ENCODE assay signal across 20 mouse cellular contexts in the genomic region with DNA sequence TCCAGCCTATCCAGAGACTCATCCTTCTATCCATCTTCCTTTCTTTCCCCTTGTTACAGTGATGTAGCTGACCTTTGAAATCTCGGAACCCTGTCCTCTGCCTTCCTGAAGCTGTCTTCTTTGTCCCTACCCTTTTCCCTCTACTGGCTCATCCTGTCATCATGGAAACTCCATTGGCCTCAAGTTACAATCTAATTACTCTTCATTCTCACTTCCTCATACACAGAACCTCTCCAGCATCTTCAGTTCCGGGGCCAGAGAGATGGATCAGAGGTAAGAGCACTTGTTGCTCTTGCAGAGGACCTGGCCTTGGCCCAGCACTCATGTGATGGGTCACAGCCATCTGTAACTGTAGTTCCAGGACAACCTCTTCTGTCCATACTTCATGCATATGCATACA.
"Had no signal": no experiment of that assay in that cellular context is flagged by ENCODE, and none has a peak within 500 bp of the region (broad histone marks: within the 10 kb centered on the region; RNA-seq: fewer than 3 reads in every experiment).

No protein-coding gene starts in this region.

- H3K9me3 ChIP-seq: intestine, embryonic 15.5 days; kidney, embryonic 15.5 days; limb, embryonic 12.5 days; limb, embryonic 15.5 days; lung, embryonic 15.5 days; midbrain, embryonic 12.5 days had no signal

- H3K4me2 ChIP-seq: intestine, embryonic 15.5 days; kidney, embryonic 15.5 days; limb, embryonic 12.5 days; limb, embryonic 15.5 days; liver, embryonic 11.5 days; lung, embryonic 15.5 days; midbrain, embryonic 12.5 days had no signal

- DNase-seq: kidney, adult 11 months; kidney, adult 8-10 months; kidney, postnatal 10 days; kidney, postnatal 36 days; layer of hippocampus, postnatal 36 days; liver, postnatal 0 days; lung, postnatal 10 days; lung, postnatal 36 days; thymus, postnatal 4 days had no signal

- H3K9ac ChIP-seq: intestine, embryonic 15.5 days; kidney, embryonic 15.5 days; limb, embryonic 12.5 days; limb, embryonic 15.5 days; liver, embryonic 14.5 days; liver, postnatal 0 days; lung, embryonic 15.5 days; midbrain, embryonic 12.5 days had no signal

- H3K4me3 ChIP-seq: intestine, embryonic 15.5 days; kidney, embryonic 15.5 days; left cerebral cortex, adult 2 months; limb, embryonic 12.5 days; limb, embryonic 15.5 days; lung, embryonic 15.5 days; midbrain, embryonic 12.5 days had no signal

- H3K36me3 ChIP-seq: intestine, embryonic 15.5 days; kidney, embryonic 15.5 days; limb, embryonic 12.5 days; limb, embryonic 15.5 days; lung, embryonic 15.5 days; midbrain, embryonic 12.5 days had no signal

- ATAC-seq: intestine, embryonic 15.5 days; liver, postnatal 0 days; midbrain, embryonic 16.5 days had no signal

- H3K4me1 ChIP-seq: intestine, embryonic 15.5 days; midbrain, embryonic 12.5 days had no signal

- H3K27me3 ChIP-seq: intestine, embryonic 15.5 days; kidney, embryonic 15.5 days; limb, embryonic 12.5 days; limb, embryonic 15.5 days; lung, embryonic 15.5 days; midbrain, embryonic 12.5 days had no signal

- H3K27ac ChIP-seq: intestine, embryonic 15.5 days; kidney, embryonic 15.5 days; left cerebral cortex, adult 2 months; limb, embryonic 12.5 days; limb, embryonic 15.5 days; liver, embryonic 14.5 days; lung, embryonic 15.5 days; midbrain, embryonic 12.5 days; stomach, postnatal 0 days had no signal
